Mouse (Mus musculus): Measurements from ENCODE around the gene Nps. TPM values are rescaled to one million over a fixed set of nuclear protein-coding genes. Genes with fewer than 3 reads are reported as not detected.
A peak's percentile ranks its signal among the peaks of the same experiment; 100 is the strongest.

The Nps gene
- polyA plus RNA-seq, 2 experiments: 0.23 to 0.45 TPM

GRCm38 (mm10) chr7:135221475-135221874 is 37.0 kb upstream of the Nps start:
- H3K36me3 ChIP-seq (ENCODE audit: control insufficient read depth, insufficient read depth, low read length): no peaks in the 10 kb centered on the region
- H3K9ac ChIP-seq (ENCODE audit: low read depth, low read length, severe bottlenecking): no peak overlapping the region
- H3K27ac ChIP-seq (replicated peaks; ENCODE audit: low read depth, low read length): no peak overlapping the region
- no peak for TF ChIP-seq POLR2A (IDR thresholded peaks at IDR 0.05; ENCODE audit: borderline replicate concordance, extremely low read depth, insufficient read depth, insufficient read length)
- H3K9me3 ChIP-seq (ENCODE audit: control insufficient read depth, low read length): no peaks in the 10 kb centered on the region
- no peak overlapping the region for H3K4me2 ChIP-seq (replicated peaks; ENCODE audit: low read depth, low read length, severe bottlenecking)
- ATAC-seq (ENCODE audit: low FRiP score, low read depth) (no peak), DNase-seq (ENCODE audit: low spot score) (no peak)
- no peaks in the 10 kb centered on the region for H3K27me3 ChIP-seq (ENCODE audit: control insufficient read depth, insufficient read depth, low read length)
- H3K4me3 ChIP-seq (replicated peaks; ENCODE audit: low read length): no peak overlapping the region
- H3K4me1 ChIP-seq (ENCODE audit: control insufficient read depth, insufficient read depth, low read length): no peaks in the 10 kb centered on the region
- 84% methylated on average over 2 of the region's 2 CpGs for WGBS

GRCm38 (mm10) chr7:135226021-135226420 is 32.5 kb upstream of the Nps start:
- no peaks in the 10 kb centered on the region for H3K4me1 ChIP-seq (ENCODE audit: control insufficient read depth, insufficient read depth, low read length)
- no peak overlapping the region for H3K4me2 ChIP-seq (replicated peaks; ENCODE audit: low read depth, low read length, severe bottlenecking)
- DNase-seq (ENCODE audit: low spot score): no peak
- H3K27me3 ChIP-seq (ENCODE audit: control insufficient read depth, insufficient read depth, low read length): no peaks in the 10 kb centered on the region
- no peak overlapping the region for H3K4me3 ChIP-seq (replicated peaks; ENCODE audit: low read length)
- TF ChIP-seq POLR2A (IDR thresholded peaks at IDR 0.05; ENCODE audit: borderline replicate concordance, extremely low read depth, insufficient read depth, insufficient read length): no peak
- no peak overlapping the region for H3K27ac ChIP-seq (replicated peaks; ENCODE audit: low read depth, low read length)
- H3K9me3 ChIP-seq (ENCODE audit: control insufficient read depth, low read length): no peaks in the 10 kb centered on the region
- H3K36me3 ChIP-seq (ENCODE audit: control insufficient read depth, insufficient read depth, low read length): no peaks in the 10 kb centered on the region
- no peak overlapping the region for H3K9ac ChIP-seq (ENCODE audit: low read depth, low read length, severe bottlenecking)
- WGBS: 83% methylated on average over 5 of the region's 5 CpGs
- no peak for ATAC-seq (ENCODE audit: low FRiP score, low read depth)

GRCm38 (mm10) chr7:135237152-135237551 is 21.4 kb upstream of the Nps start:
- no peak for TF ChIP-seq POLR2A (IDR thresholded peaks at IDR 0.05; ENCODE audit: borderline replicate concordance, extremely low read depth, insufficient read depth, insufficient read length)
- Histone ChIP-seq H3K36me3 (ENCODE audit: control insufficient read depth, insufficient read depth, low read length) (no peaks in the 10 kb centered on the region), H3K27me3 (ENCODE audit: control insufficient read depth, insufficient read depth, low read length) (no peaks in the 10 kb centered on the region), H3K9ac (ENCODE audit: low read depth, low read length, severe bottlenecking) (no peak overlapping the region), H3K4me1 (ENCODE audit: control insufficient read depth, insufficient read depth, low read length) (peaks cover 5% of the 10 kb centered on the region; the same call in 1 of the 2 replicates), H3K9me3 (ENCODE audit: control insufficient read depth, low read length) (no peaks in the 10 kb centered on the region), H3K4me2 (replicated peaks; ENCODE audit: low read depth, low read length, severe bottlenecking) (no peak overlapping the region), H3K4me3 (replicated peaks; ENCODE audit: low read length) (no peak overlapping the region), H3K27ac (replicated peaks; ENCODE audit: low read depth, low read length) (no peak overlapping the region)
- DNase-seq (ENCODE audit: low spot score): peak; percentile 61
- ATAC-seq (ENCODE audit: low FRiP score, low read depth): peak; percentile 63; the same call in 1 of the 2 replicates
- WGBS: 14% methylated on average over 3 of the region's 3 CpGs

DNA sequence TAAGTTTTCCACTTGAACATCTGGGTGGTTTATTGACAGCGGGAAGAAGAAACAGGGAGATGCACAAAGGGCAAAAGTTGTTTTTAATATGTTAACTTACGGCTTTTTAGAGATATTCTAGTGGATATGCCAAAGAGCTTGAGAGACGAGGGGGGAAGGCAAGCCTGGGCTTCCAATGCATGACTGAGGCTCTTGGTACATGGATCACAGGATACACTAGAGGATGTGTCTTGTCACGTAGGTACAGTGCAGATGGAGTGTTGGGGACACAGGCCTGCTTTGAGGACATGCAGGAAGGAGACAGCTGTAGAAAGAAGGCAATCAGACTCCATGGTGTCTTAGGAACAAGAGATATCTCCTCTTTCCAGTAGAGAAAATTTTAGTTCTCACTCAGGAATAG is 19.1 kb upstream of the Nps start:
- Histone ChIP-seq H3K9me3 (ENCODE audit: control insufficient read depth, low read length) (no peaks in the 10 kb centered on the region), H3K9ac (ENCODE audit: low read depth, low read length, severe bottlenecking) (no peak overlapping the region), H3K36me3 (ENCODE audit: control insufficient read depth, insufficient read depth, low read length) (no peaks in the 10 kb centered on the region), H3K27me3 (ENCODE audit: control insufficient read depth, insufficient read depth, low read length) (no peaks in the 10 kb centered on the region), H3K4me3 (replicated peaks; ENCODE audit: low read length) (no peak overlapping the region), H3K4me1 (ENCODE audit: control insufficient read depth, insufficient read depth, low read length) (peaks cover 5% of the 10 kb centered on the region; the same call in 1 of the 2 replicates), H3K4me2 (replicated peaks; ENCODE audit: low read depth, low read length, severe bottlenecking) (no peak overlapping the region), H3K27ac (replicated peaks; ENCODE audit: low read depth, low read length) (no peak overlapping the region)
- no peak for DNase-seq (ENCODE audit: low spot score)
- TF ChIP-seq POLR2A (IDR thresholded peaks at IDR 0.05; ENCODE audit: borderline replicate concordance, extremely low read depth, insufficient read depth, insufficient read length): no peak
- no peak for ATAC-seq (ENCODE audit: low FRiP score, low read depth)
- WGBS: 78% methylated on average over 4 of the region's 4 CpGs

DNA sequence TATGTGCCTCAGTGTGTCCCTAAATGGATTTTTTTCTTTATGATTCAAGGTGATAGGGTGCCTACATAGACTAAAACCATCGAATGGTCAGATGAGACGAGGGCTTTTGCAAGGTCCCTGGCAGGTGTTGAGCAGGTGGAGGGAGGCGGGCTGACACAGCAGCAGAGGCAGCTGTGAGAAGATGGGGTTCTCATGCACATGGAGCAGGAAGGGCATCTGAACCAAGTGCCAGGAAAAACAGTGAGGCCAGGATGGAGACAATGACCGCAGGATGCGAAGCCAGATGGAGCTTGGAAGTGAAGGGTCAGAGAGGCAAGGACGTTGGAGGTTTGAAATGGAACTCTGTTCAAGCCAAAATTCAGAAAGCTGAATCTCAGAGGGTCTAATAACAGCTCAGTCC is 18.5 kb upstream of the Nps start:
- Histone ChIP-seq H3K9me3 (ENCODE audit: control insufficient read depth, low read length) (no peaks in the 10 kb centered on the region), H3K36me3 (ENCODE audit: control insufficient read depth, insufficient read depth, low read length) (no peaks in the 10 kb centered on the region), H3K27me3 (ENCODE audit: control insufficient read depth, insufficient read depth, low read length) (no peaks in the 10 kb centered on the region), H3K4me2 (replicated peaks; ENCODE audit: low read depth, low read length, severe bottlenecking) (no peak overlapping the region), H3K4me1 (ENCODE audit: control insufficient read depth, insufficient read depth, low read length) (peaks cover 5% of the 10 kb centered on the region; the same call in 1 of the 2 replicates), H3K27ac (replicated peaks; ENCODE audit: low read depth, low read length) (no peak overlapping the region), H3K4me3 (replicated peaks; ENCODE audit: low read length) (no peak overlapping the region), H3K9ac (ENCODE audit: low read depth, low read length, severe bottlenecking) (no peak overlapping the region)
- ATAC-seq (ENCODE audit: low FRiP score, low read depth): no peak
- no peak for DNase-seq (ENCODE audit: low spot score)
- 88% methylated on average over 6 of the region's 6 CpGs for WGBS
- no peak for TF ChIP-seq POLR2A (IDR thresholded peaks at IDR 0.05; ENCODE audit: borderline replicate concordance, extremely low read depth, insufficient read depth, insufficient read length)

GRCm38 (mm10) chr7:135240636-135241035 is 17.9 kb upstream of the Nps start:
- Histone ChIP-seq H3K4me1 (ENCODE audit: control insufficient read depth, insufficient read depth, low read length) (peaks cover 5% of the 10 kb centered on the region; the same call in 1 of the 2 replicates), H3K36me3 (ENCODE audit: control insufficient read depth, insufficient read depth, low read length) (no peaks in the 10 kb centered on the region), H3K4me2 (replicated peaks; ENCODE audit: low read depth, low read length, severe bottlenecking) (no peak overlapping the region), H3K9me3 (ENCODE audit: control insufficient read depth, low read length) (no peaks in the 10 kb centered on the region), H3K27me3 (ENCODE audit: control insufficient read depth, insufficient read depth, low read length) (no peaks in the 10 kb centered on the region), H3K4me3 (replicated peaks; ENCODE audit: low read length) (no peak overlapping the region), H3K9ac (ENCODE audit: low read depth, low read length, severe bottlenecking) (no peak overlapping the region), H3K27ac (replicated peaks; ENCODE audit: low read depth, low read length) (no peak overlapping the region)
- WGBS: 89% methylated on average over 2 of the region's 2 CpGs
- TF ChIP-seq POLR2A (IDR thresholded peaks at IDR 0.05; ENCODE audit: borderline replicate concordance, extremely low read depth, insufficient read depth, insufficient read length): no peak
- no peak for ATAC-seq (ENCODE audit: low FRiP score, low read depth)
- no peak for DNase-seq (ENCODE audit: low spot score)
